Mouse (Mus musculus) adipocyte (in vitro differentiated cells): Measurements from ENCODE around the gene Dennd1a.

Source experiments
- DNase-seq: peaks from one replicate; pipeline ENCODE4 v3.0.0-alpha.2; 2016; ENCODE audit warnings: low spot score

The Dennd1a gene

DNA sequence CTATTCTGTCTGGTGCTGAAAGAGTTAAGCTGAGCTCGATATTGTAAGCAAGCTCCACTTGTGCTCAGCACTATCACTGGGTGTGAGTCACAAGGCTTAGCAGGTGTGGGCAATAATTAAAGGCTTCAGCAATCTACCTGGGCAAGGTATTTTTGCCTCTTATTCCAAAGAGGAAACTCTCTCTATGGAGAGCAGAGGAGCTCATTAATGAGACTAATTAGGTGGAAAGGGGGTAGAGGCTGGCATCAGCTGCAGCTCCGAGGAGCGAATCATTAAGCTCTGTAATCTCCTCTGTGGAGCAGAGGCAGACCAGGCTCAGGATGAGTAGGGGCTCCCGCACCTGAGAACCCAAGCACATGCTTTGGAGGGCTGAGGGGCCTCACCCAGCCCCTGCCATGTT, 407.5 kb downstream of the Dennd1a start:
- no peak for DNase-seq

DNA sequence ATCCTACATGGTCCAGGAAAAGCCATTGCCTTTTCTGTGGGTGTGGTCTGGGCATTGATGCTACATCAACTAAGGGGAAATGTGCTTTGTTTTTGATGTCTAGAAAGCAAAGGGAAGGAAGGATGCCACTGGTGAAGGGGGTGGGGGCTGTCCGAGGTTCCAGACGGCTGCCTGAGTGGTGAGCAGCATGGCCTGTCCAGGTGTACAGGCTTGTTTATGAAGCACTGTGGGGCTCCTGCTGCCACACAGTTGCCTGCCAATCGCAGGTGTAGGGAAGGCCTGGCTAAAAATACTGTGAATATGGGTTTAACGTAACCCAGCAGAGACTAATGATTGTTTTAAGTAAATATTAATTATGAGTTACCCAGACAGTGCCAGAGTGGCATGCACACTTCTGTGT, 414.4 kb downstream of the Dennd1a start:
- no peak for DNase-seq

DNA sequence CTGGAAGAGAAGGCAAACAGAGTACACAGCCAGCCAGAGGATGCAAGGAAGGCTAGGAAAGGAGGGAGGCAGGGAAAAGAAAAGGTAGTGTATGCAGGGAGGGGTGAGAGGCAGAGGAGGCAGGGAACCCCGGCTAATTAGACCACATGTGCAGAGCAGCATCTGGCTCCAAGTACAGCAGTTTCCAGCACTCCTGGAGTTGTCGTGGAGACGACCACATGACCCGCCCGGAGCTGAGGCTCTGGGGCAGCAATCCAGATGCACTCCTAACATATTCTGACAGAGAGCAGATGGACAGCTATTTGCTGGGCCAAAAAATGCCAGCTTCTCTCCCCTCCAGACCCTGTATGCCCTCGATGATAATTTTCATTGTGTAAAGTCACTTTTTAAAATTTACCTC, 417.6 kb downstream of the Dennd1a start:
- DNase-seq: no peak

DNA sequence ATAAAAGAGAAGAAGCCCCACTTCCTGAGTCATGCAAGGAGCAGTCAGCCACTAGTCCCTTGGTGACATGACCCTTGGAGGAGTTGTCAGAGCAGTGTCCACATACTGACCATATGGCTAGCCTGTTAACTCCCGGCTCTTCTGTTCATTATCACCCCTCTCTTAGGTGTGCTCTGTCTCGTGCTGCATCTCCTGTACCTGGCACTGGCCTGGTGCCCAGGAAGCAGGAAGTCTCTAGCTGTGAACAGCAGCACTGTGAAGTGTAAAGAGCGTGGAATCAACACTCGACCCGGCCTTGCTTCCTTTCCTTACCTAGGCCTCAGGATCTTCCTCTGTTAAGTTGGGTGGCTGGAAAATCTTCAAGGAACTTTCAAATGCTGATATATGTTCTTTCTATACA, 419.8 kb downstream of the Dennd1a start:
- no peak for DNase-seq

DNA sequence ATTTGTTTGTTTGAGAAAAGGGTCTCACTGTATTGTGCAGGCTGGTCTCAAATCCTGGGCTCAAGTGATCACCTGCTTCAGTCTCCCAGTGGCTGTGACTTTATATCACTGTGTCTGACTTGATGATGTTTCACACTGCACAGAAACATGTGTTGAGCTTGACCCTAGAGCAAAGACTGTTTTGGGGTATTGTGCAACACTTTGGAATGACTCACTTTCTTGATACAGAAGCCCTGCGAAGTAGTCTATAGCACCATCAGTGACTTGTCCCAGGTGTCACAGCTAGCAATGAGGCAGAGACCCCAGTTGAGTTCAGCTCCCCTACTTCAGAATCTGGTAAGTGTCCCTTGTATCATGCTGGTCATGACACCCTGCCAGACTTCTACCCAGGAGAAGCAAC, 429.7 kb downstream of the Dennd1a start:
- DNase-seq: peak; percentile 13

DNA sequence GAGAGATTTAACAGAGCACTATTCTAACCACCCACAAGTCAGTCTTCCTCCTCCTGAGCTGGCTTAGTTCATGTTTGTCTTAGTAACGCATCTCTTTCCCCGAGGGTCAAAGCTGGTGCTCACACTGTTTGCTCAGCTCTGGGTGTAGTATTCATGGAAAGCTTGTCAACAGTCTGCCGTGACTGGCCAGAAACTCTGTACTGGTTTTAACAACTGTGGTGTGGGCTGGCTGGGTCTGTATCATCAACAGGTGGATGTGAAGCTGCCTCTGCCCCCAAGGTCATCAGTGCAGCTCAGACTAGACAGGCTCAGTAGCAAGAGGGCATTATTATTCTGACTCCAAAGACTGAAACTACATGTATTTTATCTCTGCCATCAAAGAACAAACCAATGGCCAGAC, 430.2 kb downstream of the Dennd1a start:
- DNase-seq: no peak

DNA sequence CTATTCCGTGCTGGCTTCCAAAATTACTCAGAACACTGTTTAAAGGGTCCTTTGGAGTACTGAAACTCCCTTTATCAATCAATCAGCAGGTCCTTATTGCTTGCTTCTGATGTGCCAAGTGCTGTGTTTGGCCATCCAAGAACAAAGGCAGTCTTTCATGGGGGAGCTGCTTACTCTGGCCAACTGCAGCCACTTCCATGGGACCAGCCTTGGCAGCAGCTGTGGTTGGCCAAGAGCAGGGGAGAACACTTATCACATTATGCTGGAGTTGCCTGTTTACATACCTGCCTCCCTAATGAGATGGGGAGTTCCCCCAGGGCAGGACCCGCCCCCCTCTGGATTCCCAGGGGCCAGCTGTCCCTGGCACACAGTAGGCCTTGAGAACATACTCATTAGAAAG, 432.0 kb downstream of the Dennd1a start:
- no peak for DNase-seq

DNA sequence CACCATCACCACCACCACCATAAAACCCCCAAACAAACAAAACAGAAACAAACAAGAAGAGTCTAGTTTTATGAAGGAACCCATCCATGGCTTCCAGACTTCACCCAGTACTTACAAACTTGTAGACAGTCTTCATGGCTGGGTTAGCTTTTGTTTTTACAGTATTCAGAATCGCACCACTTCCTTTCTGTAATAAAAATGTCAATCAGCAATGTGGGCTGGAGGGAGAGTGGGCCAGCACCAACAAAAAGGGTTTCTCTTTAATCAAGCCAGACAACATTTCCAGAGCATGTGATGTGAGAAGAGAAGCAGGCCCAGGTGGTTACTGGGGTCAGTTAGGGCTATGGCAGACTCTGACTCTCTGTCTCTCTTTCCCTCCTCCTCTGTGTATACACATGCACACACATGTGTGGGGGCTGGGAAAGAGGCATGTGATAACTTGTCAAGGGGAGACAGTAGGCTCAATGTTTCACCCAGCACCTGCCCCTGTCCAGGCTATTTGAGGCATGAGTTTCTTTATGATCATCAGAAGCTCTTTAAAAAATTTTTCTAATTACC, 433.2 kb downstream of the Dennd1a start:
- no peak for DNase-seq

DNA sequence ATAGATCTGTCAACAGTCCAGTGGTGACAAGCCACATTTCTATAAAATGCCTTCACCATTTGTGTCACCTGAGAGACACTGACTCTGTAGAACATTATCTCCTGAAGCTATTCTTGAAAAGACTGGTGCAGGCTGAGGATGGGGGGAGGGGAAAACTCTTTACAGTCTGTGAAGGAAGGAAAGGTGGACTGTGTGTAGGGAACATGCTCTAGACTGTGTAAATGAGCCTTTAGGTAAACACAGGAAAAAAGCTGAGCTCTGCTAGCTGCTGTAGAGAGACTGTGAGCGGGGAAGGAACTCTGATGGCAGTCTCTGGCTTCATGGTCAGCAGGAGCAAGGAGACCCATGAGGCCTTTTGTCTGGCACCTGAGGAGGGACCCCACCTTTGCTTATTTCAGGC, 436.6 kb downstream of the Dennd1a start:
- DNase-seq: no peak

DNA sequence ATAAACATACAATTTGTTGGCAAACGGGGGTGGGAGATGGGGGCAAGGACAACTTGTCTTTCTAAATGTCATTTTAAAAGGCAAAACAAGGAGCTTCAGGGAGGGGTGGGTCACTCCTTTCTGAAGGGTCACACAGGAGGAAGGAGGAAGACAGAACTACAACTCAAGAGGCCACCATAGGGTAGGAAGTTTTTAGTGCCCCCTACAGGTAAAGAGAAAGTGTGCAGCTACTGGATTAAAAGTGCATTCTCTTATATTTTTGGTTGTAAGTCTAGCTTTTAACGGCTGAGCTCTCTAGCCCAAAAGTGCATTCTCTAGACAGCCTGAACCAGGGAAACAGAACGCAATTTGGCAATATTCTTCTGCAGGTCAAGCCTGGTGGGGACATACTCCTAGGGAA, 437.8 kb downstream of the Dennd1a start:
- no peak for DNase-seq

DNA sequence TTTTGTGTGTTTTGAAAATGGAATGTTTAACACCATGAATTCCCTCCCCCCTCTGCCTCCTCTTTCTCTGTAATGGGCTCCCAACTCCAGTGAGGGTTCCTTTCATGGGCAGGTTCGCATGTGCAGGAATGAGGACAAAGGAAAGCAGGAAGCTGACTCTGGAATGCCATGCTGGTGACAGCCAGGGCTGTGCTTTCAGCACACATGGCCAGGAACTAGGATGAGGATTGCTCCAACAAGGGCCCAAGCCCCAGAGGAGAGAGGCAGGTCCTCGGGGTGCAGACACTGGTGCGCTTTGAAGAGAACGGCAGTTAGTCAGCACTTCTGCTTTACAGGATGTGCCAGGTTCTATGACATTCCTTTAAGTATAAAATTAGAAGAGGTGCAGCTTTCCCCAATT, 444.5 kb downstream of the Dennd1a start:
- no peak for DNase-seq

DNA sequence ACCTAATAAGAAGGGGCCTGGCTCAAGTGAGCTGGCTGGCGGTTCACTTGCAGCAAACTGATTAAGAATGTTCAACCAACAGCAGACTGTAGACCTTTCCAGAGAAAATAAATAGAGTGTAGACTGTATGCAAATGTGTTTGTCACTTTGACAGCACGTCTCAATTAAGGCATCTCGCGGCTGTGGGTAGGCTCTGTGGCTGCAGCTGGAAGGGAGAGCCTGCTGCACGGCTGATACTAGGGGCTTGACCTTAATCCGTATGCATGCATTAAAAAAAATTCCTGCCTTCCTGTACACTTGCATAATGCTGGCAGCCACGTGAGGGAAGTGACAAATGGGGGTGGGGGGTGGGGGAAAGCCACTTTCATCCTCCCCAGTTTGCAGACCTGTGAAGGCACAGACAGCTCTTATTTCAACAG, 445.0 kb downstream of the Dennd1a start:
- no peak for DNase-seq

DNA sequence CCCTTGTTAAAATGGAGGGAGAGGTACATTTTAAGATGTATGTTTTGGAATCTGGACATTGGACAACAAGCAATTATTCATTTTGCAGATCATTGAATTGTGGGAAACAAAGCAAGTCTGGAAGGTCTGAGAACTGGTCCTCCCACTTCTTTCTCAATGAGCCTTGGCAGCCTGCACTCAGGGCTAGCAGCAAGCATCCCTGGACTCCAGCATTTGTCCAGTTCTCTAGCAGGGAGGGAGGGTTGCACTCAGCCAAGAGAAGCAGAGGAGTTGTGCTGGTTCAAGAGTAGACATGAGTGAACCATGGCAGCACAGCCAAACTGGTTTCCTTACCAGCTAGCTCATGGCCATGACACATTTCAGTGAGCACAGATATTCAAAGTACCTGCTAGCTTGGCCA, 447.3 kb downstream of the Dennd1a start:
- peak; percentile 61 for DNase-seq

DNA sequence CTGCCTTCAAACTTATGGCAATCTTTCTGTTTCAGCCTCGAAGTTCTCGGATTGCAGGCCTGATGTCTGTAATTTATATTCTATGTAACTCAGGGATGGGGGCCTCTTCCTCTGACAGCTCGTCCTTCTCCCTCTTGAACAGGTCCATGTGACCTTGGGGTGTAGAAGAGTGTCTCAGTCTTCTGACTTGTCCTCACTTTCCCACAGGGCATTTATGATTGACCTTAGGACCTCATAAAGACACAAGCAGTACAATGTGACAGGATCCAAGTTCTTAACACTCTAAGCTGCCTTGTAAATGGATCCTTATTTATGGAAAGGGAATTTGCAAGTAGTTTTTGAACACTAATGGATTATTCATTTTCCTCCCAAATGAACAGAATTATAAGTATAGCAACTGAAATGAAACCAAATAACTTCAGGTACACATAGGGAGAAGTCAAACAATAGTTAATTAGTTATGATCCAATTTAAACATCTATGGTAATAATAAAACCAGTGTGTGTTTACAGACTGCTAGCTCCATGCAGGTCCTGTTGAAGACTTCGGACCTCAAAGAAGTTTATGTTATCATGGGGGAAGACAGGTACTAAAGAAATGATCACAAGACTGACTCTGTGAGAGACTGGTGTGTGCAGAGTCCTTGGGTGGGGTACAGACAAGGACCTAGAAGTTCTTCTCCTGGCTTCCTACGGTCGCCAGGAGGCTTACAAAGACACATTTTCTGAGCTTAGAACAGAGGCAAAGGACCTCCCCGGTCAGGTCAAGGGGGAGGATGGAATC, 448.8 kb downstream of the Dennd1a start:
- DNase-seq: no peak

DNA sequence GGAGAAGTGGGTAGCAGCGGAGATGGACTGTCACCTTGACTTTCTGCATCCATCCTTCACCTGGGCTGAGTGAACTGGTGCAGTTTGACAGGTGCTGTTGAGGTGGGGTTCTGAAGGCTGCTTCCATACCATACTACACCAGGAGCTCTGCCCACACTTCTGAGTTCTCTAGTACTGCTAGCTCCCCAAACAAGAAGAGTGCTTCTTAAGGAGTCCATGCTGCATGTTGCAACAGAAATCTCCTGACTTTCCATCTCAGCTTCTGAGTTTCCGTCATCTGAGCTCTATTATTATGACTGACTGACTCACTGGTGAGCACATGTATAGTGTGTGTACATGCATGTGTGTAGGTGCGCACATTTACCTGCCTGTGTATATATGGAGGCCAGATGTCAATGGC, 449.6 kb downstream of the Dennd1a start:
- no peak for DNase-seq

DNA sequence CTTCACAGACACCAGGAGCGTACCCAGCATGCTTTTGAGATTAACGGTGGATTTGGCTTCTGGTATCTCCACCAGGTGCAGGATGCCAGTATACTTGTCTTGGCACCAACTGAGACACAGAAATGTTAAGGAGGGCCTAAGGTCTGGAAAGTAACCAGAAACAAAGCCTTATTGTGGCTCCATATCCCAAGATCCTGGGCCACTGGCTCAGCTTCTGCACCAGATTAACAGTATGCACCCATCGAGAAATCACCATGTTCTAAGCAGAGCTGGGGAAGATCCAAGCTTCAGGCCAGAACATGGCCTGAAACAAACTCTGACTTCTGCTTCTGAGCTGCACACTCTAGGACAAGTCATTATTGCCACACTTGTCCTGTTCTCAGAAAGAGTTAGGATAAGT, 450.3 kb downstream of the Dennd1a start:
- DNase-seq: no peak

DNA sequence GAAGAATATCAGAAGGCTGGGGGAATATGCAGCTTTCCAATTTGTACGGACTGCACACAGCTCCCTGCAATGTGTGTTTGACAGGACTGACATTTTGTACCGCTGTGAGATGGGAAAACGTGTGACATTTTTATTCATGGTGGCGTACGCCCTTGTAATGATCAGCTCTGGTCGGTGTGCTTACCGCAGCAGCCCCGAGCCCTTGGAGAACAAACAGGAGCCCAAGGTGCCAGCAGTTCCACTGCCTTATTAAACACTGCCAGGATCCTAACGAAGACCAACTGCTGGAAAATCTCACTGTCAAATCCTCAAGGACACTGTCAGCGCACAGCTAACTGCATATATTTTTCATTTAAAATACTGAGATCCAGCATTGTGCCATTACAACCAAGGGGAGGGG, 454.9 kb downstream of the Dennd1a start:
- no peak for DNase-seq

DNA sequence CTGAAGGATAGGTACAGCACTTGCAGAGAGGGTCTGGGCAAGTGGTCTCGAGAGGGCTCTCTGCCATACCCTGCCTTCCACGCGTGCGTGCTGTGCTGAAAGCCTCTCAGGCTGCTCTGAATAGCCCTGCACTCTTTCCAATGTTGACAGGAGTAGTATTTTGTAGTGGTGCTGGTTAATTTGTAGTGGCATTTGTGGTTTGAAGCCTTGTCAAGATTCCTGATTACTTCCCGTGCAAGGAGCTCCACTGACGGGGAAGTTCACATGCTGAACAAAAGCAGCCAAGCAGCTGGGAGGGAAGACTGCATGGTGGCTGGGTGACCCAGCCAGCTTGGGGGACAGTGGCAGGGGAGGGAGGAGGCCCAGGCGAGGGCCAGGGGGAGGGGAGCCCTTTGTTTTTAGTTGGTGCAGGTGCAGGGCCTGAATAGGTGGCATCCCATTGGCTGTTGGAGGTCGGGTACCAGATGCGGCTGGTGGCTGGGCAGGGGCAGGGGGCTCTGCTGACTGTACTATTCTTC, 457.4 kb downstream of the Dennd1a start:
- DNase-seq: no peak

DNA sequence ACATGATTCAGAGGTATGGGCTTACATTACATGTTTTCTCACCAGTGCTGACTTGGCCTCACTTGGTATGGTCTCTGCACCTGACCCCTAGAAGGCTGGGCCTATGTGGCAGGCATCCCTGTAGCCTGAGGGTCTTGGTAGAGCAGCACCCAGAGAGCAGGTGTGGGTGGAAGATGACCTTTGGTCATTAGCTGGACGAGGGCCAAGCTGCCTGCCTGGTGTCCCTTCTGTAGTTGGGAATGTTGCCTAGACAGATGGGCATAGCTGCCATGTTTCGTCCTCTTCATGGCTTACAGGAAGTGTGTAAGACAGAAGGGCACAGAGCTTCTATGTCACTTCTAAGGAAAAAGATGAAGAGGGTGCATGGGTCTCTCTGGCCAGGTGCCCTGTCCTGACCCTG, 463.4 kb downstream of the Dennd1a start:
- DNase-seq: no peak

DNA sequence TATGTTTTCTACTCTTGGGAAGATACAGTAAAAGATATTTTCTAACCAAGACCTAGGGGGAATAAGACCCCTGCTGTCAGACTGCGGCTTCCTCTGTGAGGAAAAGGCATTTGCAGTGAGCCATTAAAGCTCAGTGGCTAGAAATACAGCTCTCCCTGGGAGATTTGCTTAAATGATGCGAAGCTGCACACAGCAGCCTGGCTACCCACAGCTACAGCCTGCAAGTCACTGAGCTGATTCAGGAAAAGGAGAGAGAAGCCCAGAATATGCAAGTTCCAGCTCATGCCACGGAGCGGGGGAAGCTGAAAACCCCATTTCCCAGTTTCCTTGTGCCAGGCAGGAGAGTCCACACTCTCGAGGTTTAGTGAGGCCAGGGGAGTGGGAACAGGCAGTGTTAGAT, 465.1 kb downstream of the Dennd1a start:
- DNase-seq: no peak

DNA sequence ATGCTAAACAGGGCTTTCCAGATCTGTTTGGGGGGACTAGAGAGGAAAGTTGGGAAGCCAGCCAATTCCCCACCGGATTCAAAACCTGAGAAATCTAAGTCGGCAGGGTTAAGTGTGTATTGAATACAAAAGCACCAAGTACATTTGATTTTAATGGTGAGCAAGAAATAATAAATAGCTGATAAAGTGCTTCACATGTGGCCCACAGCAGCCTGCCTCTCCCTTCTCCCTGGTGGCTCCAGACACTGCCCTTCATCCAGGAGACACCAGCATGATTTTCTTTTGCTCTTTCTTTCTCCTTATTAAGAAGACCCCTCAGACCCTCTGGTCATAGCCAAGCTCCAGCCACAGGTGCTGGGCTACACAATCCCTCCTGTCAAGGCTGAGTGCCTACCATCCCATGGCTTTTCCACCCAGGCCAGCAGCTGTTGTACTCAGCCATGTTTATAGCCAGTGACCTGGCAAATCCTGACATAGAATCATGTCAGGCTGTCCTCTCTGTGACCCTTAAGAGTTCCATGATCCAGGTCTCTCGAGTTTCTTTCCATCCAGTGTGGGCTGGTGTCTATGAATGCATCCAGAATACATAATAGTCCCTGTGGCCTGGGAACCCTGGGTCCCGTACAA, 467.6 kb downstream of the Dennd1a start:
- DNase-seq: no peak

DNA sequence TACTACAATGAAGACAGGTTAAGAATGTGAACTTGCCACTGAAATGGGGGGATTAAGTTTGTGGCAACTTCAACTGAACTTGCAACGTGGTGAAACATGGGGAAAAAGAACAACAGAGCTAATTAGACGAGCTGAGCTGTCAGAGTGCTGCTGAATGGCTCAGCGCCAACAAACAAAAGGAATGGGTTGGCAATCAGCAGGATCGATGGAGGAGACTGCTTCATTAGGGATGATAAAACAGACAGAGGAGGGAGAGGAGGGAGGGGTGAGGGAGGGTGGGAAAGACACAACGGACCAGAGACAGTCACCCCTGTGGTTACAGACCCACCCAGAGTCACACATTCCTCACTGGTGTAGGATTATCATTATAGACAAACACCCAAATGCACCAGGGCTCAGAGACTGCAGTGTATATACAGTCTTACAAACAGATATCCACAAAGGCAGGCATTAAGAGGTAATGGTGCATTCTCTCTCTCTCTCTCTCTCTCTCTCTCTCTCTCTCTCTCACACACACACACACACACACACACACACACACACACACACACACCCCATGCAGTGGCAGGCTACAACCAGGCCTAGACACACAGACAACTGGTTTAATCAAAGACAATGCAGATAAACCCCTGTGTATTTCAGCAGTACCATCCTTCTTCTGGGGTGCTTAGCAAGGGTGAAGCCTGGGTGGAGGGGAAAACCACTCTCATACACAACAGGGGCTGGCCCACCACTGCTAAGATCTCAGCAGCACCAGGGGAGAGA, 468.2 kb downstream of the Dennd1a start:
- DNase-seq: no peak

DNA sequence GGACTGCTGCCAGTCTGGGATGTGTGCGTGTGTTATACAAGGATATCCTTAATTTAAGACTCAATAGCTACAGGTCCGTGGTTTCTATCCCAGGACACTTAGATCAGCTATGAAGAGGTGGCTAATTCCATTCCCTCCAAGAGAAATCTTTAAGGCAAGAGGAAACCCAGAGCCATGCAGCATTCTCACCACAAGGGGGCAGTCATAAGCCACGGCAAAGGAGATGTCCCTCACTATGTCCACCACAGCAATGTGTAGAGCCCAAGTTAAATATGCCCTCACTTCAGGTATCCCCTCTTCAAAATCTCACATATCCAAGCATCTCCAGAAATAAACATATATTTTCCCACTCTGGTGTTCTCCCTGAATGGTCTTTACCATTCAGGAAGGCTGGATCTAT, 471.5 kb downstream of the Dennd1a start:
- peak; percentile 85 for DNase-seq
